Mouse (Mus musculus) G1E (cell line): ENCODE data around the gene Sec24c. TPM values are rescaled to one million over a fixed set of nuclear protein-coding genes. Genes with fewer than 3 reads are reported as not detected.
A peak's percentile ranks its signal among the peaks of the same experiment; 100 is the strongest.

Experiments used
- ATAC-seq: 2 replicates; pipeline ENCODE4 v1.8.0; 2016; ENCODE audit warnings: mild to moderate bottlenecking; ENCODE audit not compliant: insufficient number of reproducible peaks, poor library complexity, low FRiP score, severe bottlenecking; ENCODE audit errors: extremely low read depth
- DNase-seq: peaks from one replicate; pipeline ENCODE4 v3.0.0; 2012; ENCODE audit warnings: low spot score
- H3K27me3 ChIP-seq: 2 replicates; pipeline ENCODE4 v1.6.1; 2012; ENCODE audit warnings: mild to moderate bottlenecking, low read length, inconsistent platforms; ENCODE audit not compliant: insufficient read depth
- H3K36me3 ChIP-seq: replicated peaks from 2 replicates; pipeline ENCODE3; 2012; ENCODE audit warnings: mild to moderate bottlenecking, inconsistent platforms
- H3K4me1 ChIP-seq: 2 replicates; pipeline ENCODE4 v1.6.1; 2012; ENCODE audit warnings: low read depth, low read length, inconsistent platforms, mixed read lengths; ENCODE audit not compliant: insufficient read depth
- H3K4me3 ChIP-seq: 2 replicates; pipeline ENCODE4 v1.5.1; 2012; ENCODE audit warnings: low read depth, mild to moderate bottlenecking, inconsistent platforms, low read length, moderate library complexity, mixed read lengths
- H3K9me3 ChIP-seq: replicated peaks from 2 replicates; pipeline ENCODE4 v1.6.1; 2012; ENCODE audit warnings: inconsistent platforms
- CTCF ChIP-seq: IDR thresholded peaks from 2 replicates; pipeline ENCODE4 v1.5.1; 2012; ENCODE audit warnings: low read depth, low read length, inconsistent platforms, mixed read lengths
- GATA1 ChIP-seq: IDR thresholded peaks from 2 replicates; pipeline ENCODE4 v1.6.1; 2012; ENCODE audit warnings: borderline replicate concordance, low read length, inconsistent platforms, mixed read lengths
- GATA2 ChIP-seq: IDR thresholded peaks from 2 replicates; pipeline ENCODE4 v1.6.1; 2012; ENCODE audit warnings: low read depth, low read length, inconsistent platforms, borderline replicate concordance
- POLR2AphosphoS5 ChIP-seq: IDR thresholded peaks from 2 replicates; pipeline ENCODE4 v1.6.1; 2012; ENCODE audit warnings: low read depth, low read length, inconsistent platforms; ENCODE audit not compliant: insufficient replicate concordance
- TAL1 ChIP-seq: conservative IDR thresholded peaks from 2 replicates; pipeline ENCODE4 v1.6.1; 2012; ENCODE audit warnings: low read depth, low read length, inconsistent platforms, mixed read lengths
- polyA plus RNA-seq: library from polyadenylated mRNA; stranded (reverse); fragments of >175 nt; gene quantifications from 2 replicates; pipeline ENCODE4 v1.2.3, GENCODE M21; 2012
- total RNA-seq, 2 experiments: library from RNA; stranded (forward) in 1 of 2; stranded (reverse) in 1 of 2; fragments of 200-1000 nt in 1 of 2; fragments of >200 nt in 1 of 2; fragmentation: Nextera tagmentation in 1 of 2; gene quantifications; 2 replicates each; pipeline ENCODE4 v1.2.3; 2014 to 2017

The Sec24c gene
- total and polyA plus RNA-seq, 3 experiments: 101 to 271 (median 119) TPM

DNA sequence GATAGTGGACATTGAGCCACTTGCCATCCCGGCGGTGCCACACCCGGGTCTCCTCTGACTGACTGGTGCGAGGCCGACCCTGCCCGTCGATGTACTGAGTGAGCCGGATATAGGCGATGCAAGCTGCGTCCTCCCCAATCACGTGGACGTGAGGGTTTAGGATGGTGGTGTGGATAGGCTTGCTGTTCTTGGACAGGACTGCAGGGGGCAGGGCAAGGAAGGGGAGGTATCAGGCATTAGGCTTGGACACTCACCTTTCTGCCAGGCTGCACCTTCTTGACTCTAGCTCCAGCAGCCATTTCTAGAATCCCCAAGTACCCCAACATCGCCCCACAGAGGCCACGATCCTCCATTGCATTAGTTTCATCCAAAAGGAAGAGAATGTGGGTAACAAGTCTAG lies 63.2 kb downstream of the Sec24c start:
- Histone ChIP-seq H3K9me3 (no peaks in the 10 kb centered on the region), H3K36me3 (peaks cover 76% of the 10 kb centered on the region), H3K4me3 (no peak overlapping the region), H3K4me1 (peaks cover 44% of the 10 kb centered on the region), H3K27me3 (no peaks in the 10 kb centered on the region)
- DNase-seq: no peak
- no peak for TF ChIP-seq POLR2AphosphoS5
- peak; percentile 66 for TF ChIP-seq CTCF
- ATAC-seq: no peak

DNA sequence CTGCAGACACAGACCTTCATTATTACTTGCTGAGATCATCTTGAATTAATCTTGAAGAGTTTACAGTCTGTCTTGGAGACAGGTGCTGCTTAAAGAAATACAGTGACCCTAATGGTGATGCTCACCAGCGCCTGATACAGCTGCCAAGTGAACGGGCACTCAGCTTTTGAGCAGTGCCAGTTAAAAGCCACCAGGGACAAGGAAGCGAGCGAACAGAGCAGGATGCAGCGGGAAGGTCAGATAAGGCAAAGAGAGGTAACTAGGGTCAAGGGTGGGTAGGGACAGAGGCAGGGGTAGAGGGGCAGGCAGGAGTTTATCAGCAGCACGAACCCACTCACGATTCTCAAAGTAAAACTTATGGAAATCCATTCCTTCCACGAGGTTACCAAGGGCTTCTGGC lies 64.4 kb downstream of the Sec24c start:
- peaks cover 80% of the 10 kb centered on the region for H3K36me3 ChIP-seq
- no peaks in the 10 kb centered on the region for H3K27me3 ChIP-seq
- no peak for TF ChIP-seq GATA2
- no peak for TF ChIP-seq TAL1
- TF ChIP-seq GATA1: no peak
- no peak for TF ChIP-seq POLR2AphosphoS5
- no peak for TF ChIP-seq CTCF
- DNase-seq (no peak), ATAC-seq (no peak)
- peaks cover 38% of the 10 kb centered on the region for H3K4me1 ChIP-seq
- no peak overlapping the region for H3K4me3 ChIP-seq
- H3K9me3 ChIP-seq: no peaks in the 10 kb centered on the region

DNA sequence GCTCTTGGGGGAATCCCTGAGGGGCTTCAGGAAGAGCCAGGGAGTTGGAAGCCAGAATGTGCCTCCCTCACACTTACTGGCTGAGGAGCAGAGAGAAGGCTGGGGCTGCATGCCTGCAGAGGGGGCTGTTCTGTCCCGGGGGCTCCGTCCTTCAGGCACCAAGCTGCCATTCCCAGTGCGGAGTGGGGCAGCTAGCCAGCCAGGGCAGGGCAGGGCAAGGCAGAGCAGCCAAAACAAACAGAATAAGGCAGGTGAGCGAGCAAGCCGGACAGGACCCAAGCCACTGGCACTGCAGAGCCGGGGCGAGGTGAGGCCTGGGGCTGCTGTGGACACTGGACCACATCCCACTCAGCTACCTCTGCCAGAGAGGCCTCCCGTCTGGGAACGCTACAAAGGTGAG lies 67.2 kb downstream of the Sec24c start:
- no peak for DNase-seq
- H3K36me3 ChIP-seq: peaks cover 94% of the 10 kb centered on the region
- TF ChIP-seq CTCF (no peak), GATA2 (no peak), TAL1 (no peak), GATA1 (no peak), POLR2AphosphoS5 (no peak)
- no peaks in the 10 kb centered on the region for H3K27me3 ChIP-seq
- no peak overlapping the region for H3K4me3 ChIP-seq
- ATAC-seq: no peak
- H3K4me1 ChIP-seq: peaks cover 20% of the 10 kb centered on the region
- no peaks in the 10 kb centered on the region for H3K9me3 ChIP-seq

DNA sequence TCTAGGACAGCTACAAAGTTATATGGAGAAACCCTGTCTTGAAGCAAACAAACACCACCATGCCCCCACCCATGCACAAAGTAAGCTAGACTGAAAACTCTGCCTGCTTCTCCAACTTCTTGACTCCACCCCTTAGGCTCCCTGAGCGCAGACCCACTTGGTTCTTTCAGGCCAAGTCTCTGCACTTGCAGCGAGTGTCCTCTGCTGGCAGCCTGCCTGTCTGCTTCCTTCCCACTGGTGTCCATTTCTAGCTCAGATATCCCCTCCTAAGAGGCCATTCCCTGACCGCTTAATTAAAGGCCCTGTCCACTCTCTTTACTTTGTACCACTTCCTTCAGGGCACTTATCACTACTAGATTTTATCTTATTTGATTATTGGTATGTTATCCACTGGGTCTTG lies 69.5 kb downstream of the Sec24c start:
- no peak for TF ChIP-seq POLR2AphosphoS5
- TF ChIP-seq CTCF: no peak
- no peak for TF ChIP-seq GATA2
- TF ChIP-seq TAL1: no peak
- H3K4me1 ChIP-seq: peaks cover 6% of the 10 kb centered on the region
- ATAC-seq (no peak), DNase-seq (no peak)
- no peaks in the 10 kb centered on the region for H3K9me3 ChIP-seq
- no peak overlapping the region for H3K4me3 ChIP-seq
- H3K36me3 ChIP-seq: peaks cover 93% of the 10 kb centered on the region
- no peaks in the 10 kb centered on the region for H3K27me3 ChIP-seq

Other genes starting within 250 kb of the Sec24c start
- gene Cfap70, start 222.1 kb upstream of the Sec24c start, total RNA-seq (2014; fragmentation: Nextera tagmentation): not detected in 2 replicates
- 0.23 TPM in 1 of 2 replicates, not detected in the other for gene Cfap70, start 222.1 kb upstream of the Sec24c start, total RNA-seq (2017)
- gene Cfap70, start 222.1 kb upstream of the Sec24c start, polyA plus RNA-seq: not detected in 2 replicates
- 87.7 and 107 TPM in 2 replicates for gene Anxa7, start 194.2 kb upstream of the Sec24c start, total RNA-seq (2014; fragmentation: Nextera tagmentation)
- gene Anxa7, start 194.2 kb upstream of the Sec24c start, total RNA-seq (2017): 84.4 and 85.4 TPM in 2 replicates
- 33.6 and 40.4 TPM in 2 replicates for gene Anxa7, start 194.2 kb upstream of the Sec24c start, polyA plus RNA-seq
- gene Mss51, start 177.4 kb upstream of the Sec24c start, total RNA-seq (2014; fragmentation: Nextera tagmentation): 2.5 and 3.0 TPM in 2 replicates
- 1.0 and 1.2 TPM in 2 replicates for gene Mss51, start 177.4 kb upstream of the Sec24c start, total RNA-seq (2017)
- 0.12 TPM in 2 replicates for gene Mss51, start 177.4 kb upstream of the Sec24c start, polyA plus RNA-seq
- gene Ppp3cb, start 127.7 kb upstream of the Sec24c start, total RNA-seq (2014; fragmentation: Nextera tagmentation): 245 and 249 TPM in 2 replicates
- gene Ppp3cb, start 127.7 kb upstream of the Sec24c start, total RNA-seq (2017): 64.2 and 68.9 TPM in 2 replicates
- gene Ppp3cb, start 127.7 kb upstream of the Sec24c start, polyA plus RNA-seq: 4.0 and 4.4 TPM in 2 replicates
- gene Usp54, start 33.2 kb upstream of the Sec24c start, total RNA-seq (2014; fragmentation: Nextera tagmentation): 3.7 and 3.9 TPM in 2 replicates
- 2.7 and 3.3 TPM in 2 replicates for gene Usp54, start 33.2 kb upstream of the Sec24c start, total RNA-seq (2017)
- gene Usp54, start 33.2 kb upstream of the Sec24c start, polyA plus RNA-seq: 0.58 and 0.72 TPM in 2 replicates
- gene Myoz1, start 17.8 kb upstream of the Sec24c start, total RNA-seq (2014; fragmentation: Nextera tagmentation): not detected in 2 replicates
- 0.23 TPM in 1 of 2 replicates, not detected in the other for gene Myoz1, start 17.8 kb upstream of the Sec24c start, total RNA-seq (2017)
- not detected in 2 replicates for gene Myoz1, start 17.8 kb upstream of the Sec24c start, polyA plus RNA-seq
- 0.23 TPM in 1 of 2 replicates, not detected in the other for gene Synpo2l, start 6.0 kb upstream of the Sec24c start, total RNA-seq (2014; fragmentation: Nextera tagmentation)
- gene Synpo2l, start 6.0 kb upstream of the Sec24c start, total RNA-seq (2017): 0.06 and 0.11 TPM in 2 replicates
- gene Synpo2l, start 6.0 kb upstream of the Sec24c start, polyA plus RNA-seq: 0.04 and 0.07 TPM in 2 replicates
- 3.5 and 4.6 TPM in 2 replicates for gene Fut11, start 20.7 kb downstream of the Sec24c start, total RNA-seq (2014; fragmentation: Nextera tagmentation)
- gene Fut11, start 20.7 kb downstream of the Sec24c start, total RNA-seq (2017): 7.8 and 8.3 TPM in 2 replicates
- 4.1 and 5.0 TPM in 2 replicates for gene Fut11, start 20.7 kb downstream of the Sec24c start, polyA plus RNA-seq
- gene Chchd1, start 28.7 kb downstream of the Sec24c start, total RNA-seq (2014; fragmentation: Nextera tagmentation): 43.0 and 53.6 TPM in 2 replicates
- 135 and 152 TPM in 2 replicates for gene Chchd1, start 28.7 kb downstream of the Sec24c start, total RNA-seq (2017)
- gene Chchd1, start 28.7 kb downstream of the Sec24c start, polyA plus RNA-seq: 8.4 and 8.7 TPM in 2 replicates
- gene Zswim8, start 33.2 kb downstream of the Sec24c start, total RNA-seq (2014; fragmentation: Nextera tagmentation): 41.1 and 41.2 TPM in 2 replicates
- 16.7 and 19.1 TPM in 2 replicates for gene Zswim8, start 33.2 kb downstream of the Sec24c start, total RNA-seq (2017)
- 31.5 and 35.7 TPM in 2 replicates for gene Zswim8, start 33.2 kb downstream of the Sec24c start, polyA plus RNA-seq
- 195 and 204 TPM in 2 replicates for gene Ndst2, start 60.3 kb downstream of the Sec24c start, total RNA-seq (2014; fragmentation: Nextera tagmentation)
- 227 and 232 TPM in 2 replicates for gene Ndst2, start 60.3 kb downstream of the Sec24c start, total RNA-seq (2017)
- gene Ndst2, start 60.3 kb downstream of the Sec24c start, polyA plus RNA-seq: 61.4 and 72.2 TPM in 2 replicates
- gene Camk2g, start 119.8 kb downstream of the Sec24c start, total RNA-seq (2014; fragmentation: Nextera tagmentation): 29.4 and 30.3 TPM in 2 replicates
- 37.4 and 40.4 TPM in 2 replicates for gene Camk2g, start 119.8 kb downstream of the Sec24c start, total RNA-seq (2017)
- 30.2 and 35.9 TPM in 2 replicates for gene Camk2g, start 119.8 kb downstream of the Sec24c start, polyA plus RNA-seq
- gene Plau, start 162.4 kb downstream of the Sec24c start, total RNA-seq (2014; fragmentation: Nextera tagmentation): not detected in 2 replicates
- 5.0 and 6.0 TPM in 2 replicates for gene Plau, start 162.4 kb downstream of the Sec24c start, total RNA-seq (2017)
- not detected in 2 replicates for gene Plau, start 162.4 kb downstream of the Sec24c start, polyA plus RNA-seq